Mouse (Mus musculus) ES-E14 (cell line): Measurements from ENCODE around the gene Pomgnt1.

Experiments used
- CHD2 ChIP-seq: IDR thresholded peaks from 2 replicates; pipeline ENCODE4 v1.6.1; 2014; ENCODE audit warnings: mild to moderate bottlenecking, low read depth, low read length, inconsistent platforms
- HCFC1 ChIP-seq: IDR thresholded peaks from 2 replicates; pipeline ENCODE4 v1.6.1; 2012; ENCODE audit warnings: low read length, inconsistent platforms, borderline replicate concordance; ENCODE audit not compliant: insufficient read depth
- MAFK ChIP-seq: IDR thresholded peaks from 2 replicates; pipeline ENCODE4 v1.6.1; 2014; ENCODE audit warnings: mild to moderate bottlenecking, low read depth, low read length, inconsistent platforms; ENCODE audit not compliant: insufficient read depth
- ZC3H11A ChIP-seq: IDR thresholded peaks from 2 replicates; pipeline ENCODE4 v1.6.1; 2012; ENCODE audit warnings: low read depth, mild to moderate bottlenecking, inconsistent platforms, low read length, borderline replicate concordance
- ZNF384 ChIP-seq: IDR thresholded peaks from 2 replicates; pipeline ENCODE4 v1.6.1; 2012; ENCODE audit warnings: low read depth, low read length, inconsistent platforms

DNA sequence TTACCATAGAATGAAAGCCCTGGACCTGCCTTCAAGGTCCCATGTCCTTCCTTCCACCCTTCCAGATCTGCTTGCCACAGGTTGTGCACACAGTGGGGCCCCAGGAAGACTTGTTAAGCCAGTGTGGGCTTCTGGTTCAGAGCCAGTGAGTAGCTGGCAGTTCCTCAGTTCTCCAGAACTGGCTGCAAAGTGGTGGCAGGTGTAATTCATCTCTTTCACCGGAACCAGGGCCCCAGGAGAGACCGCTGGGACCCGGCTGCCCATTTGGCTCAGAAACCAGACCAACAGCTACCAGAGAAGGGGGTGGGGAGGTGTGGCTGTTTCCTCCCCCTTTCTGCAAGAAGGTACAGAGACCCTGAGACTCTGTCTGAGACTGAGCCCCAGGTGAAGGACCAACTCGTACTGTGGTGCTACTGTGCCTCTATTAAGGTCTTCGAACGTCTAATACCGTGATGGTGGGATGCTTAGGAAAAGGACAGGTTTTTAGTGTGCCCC, 19.7 kb downstream of the Pomgnt1 start:
- TF ChIP-seq ZC3H11A (no peak), HCFC1 (no peak), CHD2 (no peak), MAFK (no peak), ZNF384 (no peak)
